Mouse (Mus musculus) ovary, postnatal 14 days (tissue): ENCODE data around the gene Stx8.

Experiments
- DNase-seq: peaks from one replicate; pipeline ENCODE4 v3.0.0; 2022; ENCODE audit warnings: low spot score

Gene Stx8

DNA sequence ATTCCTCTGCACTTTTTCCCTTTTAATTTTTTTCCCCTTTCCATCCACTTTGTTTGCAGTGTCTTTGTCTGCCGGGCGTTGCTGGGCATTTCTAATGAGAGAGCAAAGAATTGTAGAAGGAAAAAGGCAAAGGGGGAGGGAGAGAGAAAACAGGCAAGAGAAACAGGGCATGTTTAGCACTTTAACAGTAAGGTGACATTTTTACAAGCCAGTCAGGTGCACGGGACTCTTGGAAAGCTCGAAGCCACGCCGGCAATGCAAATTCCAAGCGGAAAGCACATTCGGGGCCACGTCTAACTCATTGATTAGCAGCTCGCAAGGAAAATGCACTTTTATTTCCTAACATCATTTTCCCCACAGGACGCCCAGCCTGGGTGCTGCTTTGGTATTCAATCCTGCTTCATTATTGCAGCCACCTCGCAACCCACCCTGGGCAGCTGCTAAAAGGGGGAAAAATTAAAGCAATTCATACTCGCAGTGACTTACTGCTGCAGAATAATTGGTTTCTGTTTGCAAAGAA lies 179.1 kb downstream of the Stx8 start:
- DNase-seq = no peak

DNA sequence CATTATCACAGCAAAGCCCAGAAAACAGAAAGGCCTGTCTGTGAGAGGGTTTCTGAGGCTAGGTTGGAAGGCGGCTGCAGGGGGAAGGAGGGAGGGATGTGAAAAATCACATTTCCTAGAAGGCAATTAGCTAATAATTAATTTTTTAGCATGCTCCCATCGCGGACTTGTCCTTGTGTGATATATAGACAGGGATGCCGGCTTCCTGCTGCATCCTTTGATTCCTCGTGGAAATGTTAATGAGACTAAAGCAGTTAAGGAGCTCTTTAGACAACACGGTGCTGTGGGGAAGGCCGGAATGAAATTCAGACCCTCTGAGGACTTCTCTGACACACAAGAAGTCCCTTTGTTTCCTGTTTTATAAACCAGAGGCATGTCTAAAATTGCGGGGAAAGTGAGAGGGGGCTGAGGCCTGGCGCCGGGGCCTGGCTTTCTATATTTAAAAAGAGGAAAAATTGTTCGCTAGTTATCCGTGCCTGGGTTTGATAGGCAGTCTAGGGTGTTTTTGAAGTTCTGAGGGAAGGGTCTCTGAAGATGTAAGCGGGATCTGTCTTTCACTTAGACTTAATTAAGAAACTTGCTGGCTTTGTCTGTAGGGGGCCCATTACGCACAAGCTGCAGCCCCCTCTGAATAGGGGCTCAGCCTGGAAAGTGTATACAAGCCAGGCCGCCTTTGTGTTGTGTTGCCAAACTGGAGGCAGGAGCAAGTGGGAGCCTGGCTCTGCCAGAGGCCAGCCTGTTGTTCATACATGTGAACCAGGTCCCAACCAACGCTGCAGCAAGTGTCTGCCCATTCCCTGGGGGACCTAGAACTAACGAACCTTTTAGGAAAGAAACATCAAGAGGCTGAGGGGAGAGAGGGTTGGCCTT lies 179.8 kb downstream of the Stx8 start:
- no peak for DNase-seq

DNA sequence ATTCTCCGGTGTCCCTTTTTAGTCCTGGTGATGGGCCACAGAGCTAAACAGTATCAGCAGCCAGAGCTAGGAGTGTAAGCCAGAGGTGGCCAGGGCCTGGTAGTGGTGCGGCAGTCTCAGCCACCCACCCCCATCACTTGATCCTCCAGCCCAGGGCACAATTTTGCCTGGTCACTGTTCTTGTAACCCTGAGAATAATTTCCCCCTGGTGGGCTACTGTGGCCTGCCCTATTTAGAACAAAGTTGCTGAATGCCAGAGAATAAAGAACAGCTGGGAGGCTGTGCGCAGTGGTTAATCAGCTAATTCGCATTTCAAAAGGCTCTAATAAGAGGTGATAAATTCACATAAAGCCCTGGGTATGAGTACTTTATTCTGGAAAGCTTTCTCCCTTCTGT lies 180.5 kb downstream of the Stx8 start:
- DNase-seq = no peak

DNA sequence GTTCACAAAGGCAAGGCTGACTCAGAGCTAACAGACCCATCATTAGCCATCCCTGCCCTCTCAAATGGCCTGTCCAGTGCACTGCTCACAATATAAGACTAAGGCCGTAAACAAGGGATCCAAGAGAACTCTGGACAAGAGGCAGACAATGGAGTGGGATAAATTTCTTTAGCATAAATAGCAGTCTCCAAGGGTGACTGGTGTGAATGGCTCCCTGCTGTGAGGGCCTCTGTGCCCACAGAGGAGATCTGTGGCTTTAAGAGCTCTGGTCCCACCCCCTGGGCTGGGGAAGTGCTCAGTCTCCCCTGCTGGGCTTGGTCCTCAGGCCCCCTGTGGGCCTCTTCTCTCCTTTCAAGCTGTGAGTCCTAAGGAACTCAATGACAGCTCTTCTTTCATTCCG lies 184.9 kb downstream of the Stx8 start:
- no peak for DNase-seq

DNA sequence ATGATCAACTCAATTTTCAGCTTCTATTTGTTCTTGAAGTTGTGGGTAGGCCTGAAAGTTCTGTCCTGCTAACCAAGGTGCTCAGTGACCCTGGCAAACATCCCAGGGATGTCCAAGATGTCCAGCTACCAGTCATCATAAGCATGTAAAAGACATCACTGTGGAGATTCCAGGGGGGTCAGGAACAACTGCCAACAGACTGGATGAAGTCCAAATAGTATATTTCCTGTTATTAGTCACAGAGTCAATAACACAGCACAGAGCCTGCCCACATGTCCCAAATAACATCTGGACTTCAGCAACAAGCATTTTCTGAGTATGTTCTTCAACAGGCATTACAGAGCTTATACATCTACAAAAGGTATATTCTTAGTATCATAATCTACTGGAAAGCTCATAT lies 189.8 kb downstream of the Stx8 start:
- DNase-seq = no peak

DNA sequence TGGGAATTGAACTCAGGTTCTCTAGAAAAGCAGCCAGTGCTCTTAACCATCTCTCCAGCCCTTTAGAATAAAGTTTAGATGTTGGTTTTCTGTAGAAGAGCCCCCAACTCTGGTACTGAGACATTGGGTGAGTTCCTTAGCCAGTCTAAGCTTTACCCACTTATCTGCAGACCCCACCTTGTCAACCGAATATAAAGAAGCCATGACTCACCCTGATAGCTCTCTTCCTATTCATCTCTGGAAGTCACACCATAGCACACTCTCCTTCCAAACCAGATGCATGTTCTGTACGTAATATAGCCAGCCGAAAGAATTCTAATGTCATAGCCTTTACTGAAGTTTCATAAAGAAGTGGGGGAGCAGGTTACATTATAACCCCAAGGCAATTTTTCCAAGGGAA lies 192.2 kb downstream of the Stx8 start:
- no peak for DNase-seq

DNA sequence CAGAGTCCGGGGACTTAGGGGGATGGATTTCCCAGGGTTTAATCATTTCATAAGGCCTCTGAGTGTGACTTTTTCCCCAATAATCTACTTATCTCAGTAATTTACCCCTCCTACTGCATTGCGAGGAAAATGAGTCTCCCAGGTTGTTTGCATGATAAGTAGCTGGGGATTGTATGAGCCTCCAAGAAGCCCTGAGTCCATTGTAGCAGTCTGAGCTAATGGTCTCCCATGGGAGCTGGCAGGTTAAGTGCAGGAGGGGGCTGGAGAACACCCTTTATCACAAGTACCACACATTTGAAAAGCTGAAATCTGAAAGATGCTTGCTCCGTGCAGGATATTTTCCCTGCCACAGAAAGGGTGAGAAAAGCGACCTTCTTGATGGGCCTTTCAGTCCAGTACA lies 193.9 kb downstream of the Stx8 start:
- no peak for DNase-seq

DNA sequence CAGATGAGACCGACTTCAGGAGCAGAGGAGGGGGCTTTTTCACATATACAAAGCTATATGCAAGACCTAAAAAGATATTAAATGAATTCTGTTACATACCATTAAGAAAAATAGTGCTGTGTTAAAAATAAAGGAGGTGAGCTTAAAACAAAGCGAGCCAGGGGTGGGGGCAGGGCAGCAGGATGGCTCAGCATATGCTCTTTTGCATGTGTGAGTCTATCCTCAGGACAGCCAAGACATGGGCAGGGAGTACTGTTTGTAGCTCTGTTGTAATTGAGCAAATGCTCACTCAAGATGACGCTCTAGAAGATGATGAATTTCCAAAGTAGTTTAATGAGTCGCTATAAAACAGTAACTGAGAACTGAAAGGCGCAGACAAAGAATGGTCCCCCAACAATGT lies 198.4 kb downstream of the Stx8 start:
- DNase-seq = no peak

DNA sequence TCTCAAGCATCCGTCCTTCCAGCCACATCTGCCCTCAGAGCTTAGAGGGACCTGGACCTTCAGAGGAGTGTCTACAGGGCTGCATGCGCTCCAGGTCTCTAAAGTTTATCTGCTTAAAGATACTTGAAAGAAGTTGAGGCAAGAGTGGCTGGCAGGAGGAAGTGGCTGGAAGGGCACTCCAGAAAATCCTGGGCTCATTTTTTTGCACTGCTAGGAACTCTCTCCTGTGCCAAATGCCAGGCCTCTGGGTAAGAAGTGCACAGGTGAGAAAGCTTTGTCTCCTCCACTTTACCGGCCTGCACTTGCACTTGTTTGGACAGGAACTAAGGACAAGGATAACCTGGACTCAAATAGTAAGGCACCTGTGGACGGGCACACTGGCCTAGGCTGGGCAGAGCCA lies 202.4 kb downstream of the Stx8 start:
- DNase-seq = no peak

DNA sequence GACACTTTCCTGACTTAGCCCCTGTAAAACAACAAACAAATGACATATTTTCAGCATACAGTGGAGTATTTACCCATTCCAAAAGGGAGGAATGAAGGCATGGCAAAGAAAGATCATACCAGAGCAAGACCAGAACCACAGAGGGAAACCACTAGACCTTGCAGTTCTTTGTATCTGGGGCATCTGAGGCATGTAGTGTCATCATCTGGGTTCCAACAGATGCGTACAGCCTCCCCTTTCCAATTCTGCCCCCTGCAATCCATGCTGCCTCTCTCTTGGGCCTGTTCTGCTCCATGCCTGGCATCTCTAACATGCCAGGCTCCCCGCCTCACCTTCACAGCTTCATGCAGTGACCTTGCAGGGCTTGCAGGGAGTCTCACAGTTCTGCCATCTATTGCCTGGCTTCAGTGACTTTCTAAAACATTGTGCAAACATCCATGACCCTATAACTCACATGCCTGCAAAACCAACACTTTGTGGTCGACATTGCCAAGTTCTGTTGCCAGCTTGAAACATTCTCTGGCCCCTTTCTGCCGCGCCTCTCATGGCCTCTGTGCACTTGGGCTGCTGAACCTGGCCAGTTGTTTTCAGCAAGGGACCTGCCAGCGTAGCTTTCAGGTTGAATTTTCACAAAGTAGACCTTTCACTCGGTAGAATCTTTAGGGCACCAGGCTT lies 206.1 kb downstream of the Stx8 start:
- no peak for DNase-seq

DNA sequence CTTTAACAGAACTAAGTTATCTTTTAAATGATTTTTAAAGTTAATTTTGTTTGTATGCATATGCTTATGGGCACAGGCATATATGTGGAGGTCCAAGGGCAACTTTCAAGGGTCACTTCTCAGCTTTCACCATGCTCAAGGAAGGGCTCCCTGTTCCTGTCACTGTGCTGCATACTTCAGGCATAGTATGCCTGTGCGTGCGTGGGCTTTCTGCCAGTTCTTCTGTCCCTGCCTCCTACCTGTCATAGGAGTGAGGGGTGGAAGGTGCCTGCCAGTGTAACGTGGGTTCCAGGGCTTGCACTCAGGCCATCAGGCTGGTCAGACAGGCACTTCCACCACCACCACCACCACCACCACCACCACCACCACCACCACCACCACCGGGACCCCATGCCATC lies 206.7 kb downstream of the Stx8 start:
- DNase-seq = no peak

DNA sequence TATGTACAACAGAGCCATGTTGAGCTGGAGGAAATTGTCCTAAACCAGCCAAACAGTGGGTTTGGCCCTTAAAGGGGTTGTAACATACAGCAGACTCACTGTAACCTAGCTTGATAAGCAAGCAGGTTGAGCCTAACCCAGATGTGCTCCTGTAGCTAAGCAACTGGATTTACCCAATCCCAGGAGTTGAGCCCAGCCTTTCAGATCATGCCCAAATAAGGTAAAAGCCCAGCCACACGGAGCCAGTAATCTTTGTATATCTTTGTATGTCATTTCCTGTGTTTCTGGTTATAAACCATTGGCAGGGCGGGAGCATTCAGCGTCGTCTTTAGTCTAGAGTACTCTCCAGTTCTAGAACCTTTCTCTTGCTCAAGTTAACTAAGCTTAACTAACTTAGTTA lies 210.6 kb downstream of the Stx8 start:
- no peak for DNase-seq

DNA sequence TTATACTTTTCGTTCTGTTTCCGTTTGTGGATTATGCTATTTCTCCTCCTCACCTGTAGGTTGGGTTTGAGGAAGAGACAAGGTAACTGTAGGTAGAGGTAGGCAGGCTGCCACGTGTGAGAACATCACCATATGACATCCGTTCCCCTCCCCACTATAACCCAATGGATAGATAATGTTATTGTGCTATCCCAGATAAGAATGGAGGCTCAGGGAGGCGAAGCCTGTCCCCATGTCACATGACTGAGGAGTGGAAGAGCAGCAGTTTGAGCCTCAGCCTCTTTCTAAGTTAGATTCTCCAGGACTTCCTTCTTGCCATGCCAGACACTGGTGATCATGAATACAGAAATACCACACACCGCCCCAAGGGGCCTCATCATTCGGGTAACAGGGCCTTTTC lies 211.4 kb downstream of the Stx8 start:
- DNase-seq = no peak

DNA sequence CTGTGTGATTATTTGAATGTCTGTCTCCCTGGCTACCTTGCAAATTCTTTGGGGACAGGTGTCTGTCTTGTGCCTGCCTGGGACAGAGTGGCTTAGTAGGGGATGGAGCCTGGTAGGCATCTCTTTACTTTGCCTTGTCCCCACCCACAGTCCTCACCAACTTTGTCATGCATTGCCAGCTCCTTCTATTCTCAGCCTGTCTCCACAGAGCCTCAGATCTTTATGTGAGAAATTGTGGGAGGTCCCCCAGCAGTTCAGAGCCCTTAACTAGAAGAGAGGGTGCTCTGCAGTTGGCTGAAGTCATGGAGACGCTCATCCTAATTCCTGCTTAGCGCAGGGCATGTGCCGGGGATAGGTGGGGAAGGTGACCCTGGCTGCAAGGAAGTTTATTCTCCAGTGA lies 219.7 kb downstream of the Stx8 start:
- DNase-seq = no peak

DNA sequence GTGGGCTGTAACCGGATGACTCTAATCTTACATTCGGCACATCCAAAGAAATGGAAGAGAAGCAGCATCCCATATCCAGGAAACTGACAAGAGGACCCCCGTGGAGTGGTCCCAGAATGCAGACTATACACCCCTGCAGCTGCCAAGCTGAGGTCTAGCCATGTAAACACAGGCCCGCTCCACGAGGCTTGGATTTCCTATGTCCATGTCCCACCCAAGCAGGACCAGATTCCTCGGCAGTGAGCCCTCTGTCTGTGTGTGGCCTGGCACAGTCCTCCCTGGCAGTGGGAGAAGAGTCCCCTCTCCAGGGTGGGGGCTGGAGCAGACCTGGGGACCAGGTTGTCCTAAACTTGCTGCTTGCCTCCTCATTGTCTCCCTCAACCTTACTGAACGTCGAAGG lies 221.2 kb downstream of the Stx8 start:
- no peak for DNase-seq

DNA sequence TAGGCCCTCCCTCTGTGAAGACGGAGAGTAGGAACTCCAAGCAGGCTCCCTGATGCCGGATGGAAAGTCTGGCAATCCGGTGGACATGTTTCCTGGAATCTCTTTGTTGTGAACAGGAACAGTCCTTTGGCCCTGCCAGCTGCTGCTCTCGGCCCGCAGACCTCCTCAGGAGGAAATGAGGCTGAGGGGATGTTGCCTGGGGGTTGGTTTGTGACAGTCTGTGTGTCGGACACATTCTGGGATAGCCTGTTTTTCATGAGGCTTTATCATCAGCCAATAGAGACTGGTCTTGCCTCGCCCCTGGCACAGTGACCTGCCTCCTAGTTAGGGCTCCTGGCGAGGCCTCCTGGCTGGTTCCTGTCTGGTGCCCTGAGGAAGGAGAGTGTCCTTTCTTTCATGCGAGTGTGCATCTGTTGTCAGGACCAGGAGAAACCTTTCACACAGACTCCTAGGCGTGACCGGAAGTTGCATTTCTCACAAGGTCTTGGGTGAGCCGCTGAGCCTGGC lies 222.8 kb downstream of the Stx8 start:
- DNase-seq = no peak

DNA sequence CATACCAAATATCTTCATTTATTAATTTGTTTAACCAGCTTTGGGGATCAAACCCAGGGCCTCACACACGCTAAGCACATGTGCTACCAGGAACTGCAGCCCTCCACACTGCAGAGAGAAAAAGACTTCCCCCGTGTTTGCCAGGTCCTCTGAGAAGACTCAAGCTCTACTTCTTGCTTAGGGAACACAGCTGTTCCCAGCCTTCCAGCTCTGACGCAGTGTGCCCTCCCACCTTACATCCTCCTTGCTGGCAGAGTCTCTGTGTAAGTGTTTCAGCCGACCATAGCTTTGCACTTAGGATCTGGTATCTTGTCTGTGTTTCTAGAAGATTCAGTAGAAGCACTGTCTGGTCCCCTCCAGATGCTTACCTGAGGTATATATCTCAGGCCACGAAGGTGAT lies 224.9 kb downstream of the Stx8 start:
- no peak for DNase-seq

DNA sequence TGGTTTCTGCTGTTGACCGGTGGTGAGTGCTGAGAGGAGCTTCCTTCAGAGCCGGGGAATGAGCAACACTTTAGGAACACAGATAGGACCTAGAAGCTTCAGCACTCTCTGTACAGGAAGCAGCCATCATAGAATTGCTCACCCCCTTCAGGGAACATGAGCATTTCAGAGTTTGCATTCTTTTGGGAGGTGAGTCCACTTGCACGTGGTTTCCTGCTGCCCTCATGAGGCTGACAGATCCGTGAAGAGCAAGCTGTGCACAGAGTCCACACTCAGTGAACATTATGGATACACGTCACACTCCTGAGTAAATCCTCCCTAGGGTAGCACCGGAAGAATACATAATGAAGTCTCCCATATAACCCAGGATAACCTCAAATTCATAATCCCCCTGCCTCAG lies 229.2 kb downstream of the Stx8 start:
- DNase-seq = no peak

DNA sequence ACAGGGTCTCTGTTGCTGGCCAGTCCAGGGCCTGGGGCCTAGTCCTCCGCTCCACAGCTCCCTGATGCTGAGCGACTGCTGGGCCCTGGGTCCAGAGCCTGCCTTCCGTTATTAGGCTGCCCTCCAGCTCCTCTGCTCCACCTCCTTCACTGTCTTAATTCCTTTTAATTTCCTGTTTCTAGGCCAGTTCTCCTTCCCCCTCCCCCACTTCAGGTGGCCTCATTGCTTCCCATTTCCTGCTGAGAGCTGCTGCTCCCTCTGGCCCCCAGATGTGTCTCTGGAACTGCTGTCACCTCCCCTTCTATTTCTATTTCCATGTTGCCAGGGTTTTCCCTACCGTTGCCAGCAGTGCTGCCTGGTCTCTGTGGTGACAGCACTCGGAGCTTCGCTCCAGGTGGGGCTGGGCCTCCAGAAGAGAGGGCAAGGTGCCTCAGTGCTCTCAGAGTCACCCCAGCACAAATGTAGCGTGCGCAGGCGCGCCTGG lies 229.7 kb downstream of the Stx8 start:
- DNase-seq = no peak

DNA sequence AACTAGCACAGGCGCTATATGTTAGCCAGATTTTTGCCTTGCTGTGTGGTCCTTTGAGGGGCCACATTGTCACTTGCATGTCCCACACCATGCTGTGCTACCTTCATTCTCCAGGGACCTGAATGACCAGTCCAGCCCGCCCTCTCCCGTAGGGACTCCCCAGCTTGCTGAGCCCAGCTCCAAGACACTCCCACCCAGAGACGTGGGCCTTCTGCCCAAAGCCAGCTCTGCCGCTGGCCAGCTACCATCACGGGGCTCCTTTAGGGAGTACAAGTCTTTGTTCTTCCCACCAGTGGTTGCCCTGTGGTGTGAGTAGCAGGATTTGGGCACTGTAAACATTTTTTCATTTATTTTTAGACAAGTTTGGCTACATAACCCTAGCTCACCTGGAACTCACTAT lies 230.6 kb downstream of the Stx8 start:
- no peak for DNase-seq

DNA sequence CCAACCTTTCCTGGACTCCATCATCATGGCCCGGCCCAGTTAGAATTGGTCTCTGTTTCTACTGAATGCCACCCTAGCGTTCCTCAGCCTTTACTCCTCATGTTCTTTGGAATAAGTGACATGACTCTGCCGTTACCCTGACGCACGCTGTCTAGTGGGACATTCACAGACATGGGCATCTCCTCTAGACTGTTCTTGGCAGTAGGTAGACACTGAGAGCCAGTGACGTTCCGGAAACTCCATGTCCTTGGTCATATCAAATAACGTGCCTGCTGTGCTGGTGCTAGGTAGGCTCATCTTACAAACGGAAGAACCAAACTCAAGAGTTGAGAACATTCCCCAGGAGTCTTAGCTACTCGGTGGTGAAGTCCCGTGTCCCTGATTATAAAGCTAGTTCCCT lies 231.5 kb downstream of the Stx8 start:
- no peak for DNase-seq

DNA sequence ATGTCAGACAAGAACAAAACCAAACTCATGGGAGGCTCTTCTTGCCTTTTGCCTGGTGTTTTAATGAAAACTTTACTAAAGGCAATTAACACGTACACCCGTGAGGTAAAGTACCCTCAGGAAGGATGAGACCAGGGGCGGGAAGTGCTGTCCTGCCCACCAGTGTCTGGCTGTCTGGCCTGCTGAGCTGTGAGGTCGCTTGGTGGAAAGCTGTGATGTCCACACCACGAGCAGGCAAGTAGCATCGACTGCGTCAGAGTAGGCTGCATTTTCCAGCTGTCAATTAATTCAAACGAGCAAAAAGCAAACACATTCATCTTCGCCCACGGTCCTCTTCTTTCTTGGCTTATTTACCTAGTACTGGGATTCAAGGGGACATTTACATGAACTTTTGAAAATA lies 232.7 kb downstream of the Stx8 start:
- DNase-seq = no peak

DNA sequence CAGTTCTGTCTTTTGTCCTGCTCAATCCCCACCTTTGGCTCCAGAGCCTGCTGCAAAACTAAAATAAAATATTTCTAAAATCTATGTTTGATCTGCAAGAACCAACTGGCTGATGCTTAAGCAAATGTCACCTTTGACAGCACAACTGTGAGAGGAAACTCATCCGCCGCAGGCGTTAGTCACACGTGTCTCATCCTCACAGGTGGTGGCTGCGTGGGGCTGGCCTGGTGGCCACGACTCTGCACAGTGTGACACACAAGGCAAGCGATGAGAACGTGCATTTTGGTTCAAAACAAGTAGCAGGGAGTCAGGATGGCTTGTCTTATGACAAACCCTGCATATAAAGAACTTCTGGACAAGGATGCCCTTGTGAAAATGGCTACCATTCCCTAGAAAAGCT lies 233.1 kb downstream of the Stx8 start:
- no peak for DNase-seq
